ENCODE assay signal across 8 mouse cellular contexts in the genomic region with DNA sequence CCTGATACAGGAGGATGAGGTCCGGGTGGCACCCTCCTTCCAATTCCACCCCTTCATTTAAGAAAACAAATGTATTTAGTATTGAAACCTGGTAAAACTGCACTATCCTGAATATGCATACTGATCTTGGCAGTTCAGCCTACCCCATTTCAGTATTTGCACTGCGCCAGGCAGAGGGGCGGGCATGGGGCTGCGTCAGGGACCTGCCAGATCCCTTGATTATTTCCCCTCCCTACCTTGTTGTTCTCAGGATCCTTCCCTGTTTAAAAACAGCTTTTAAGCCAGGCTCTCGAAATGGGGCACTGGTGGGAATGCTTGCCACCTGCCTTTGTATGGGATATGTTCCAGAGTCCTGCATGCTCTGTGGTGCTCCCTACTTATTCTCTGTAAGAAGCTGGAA. TPM values are rescaled to one million over a fixed set of nuclear protein-coding genes. Genes with fewer than 3 reads are reported as not detected.
DNase-seq lines count a peak whose midpoint lies in the region; ATAC-seq and TF ChIP-seq lines count a peak whose summit lies in the region.

No protein-coding gene starts in this region.

- no peaks in the 10 kb centered on the region for H3K36me3 ChIP-seq in forebrain, embryonic 13.5 days (ENCODE audit: poor library complexity, severe bottlenecking)
- H3K36me3 ChIP-seq in liver, embryonic 14.5 days (replicated peaks; ENCODE audit: control insufficient read depth, insufficient read depth, low read depth) = no peaks in the 10 kb centered on the region

- TF ChIP-seq POLR2A in cerebellum, adult 2 months (IDR thresholded peaks at IDR 0.05; ENCODE audit: borderline replicate concordance, insufficient read depth, low read length) = no peak

- peak overlapping the region; percentile 93 for H3K4me2 ChIP-seq in forebrain, embryonic 13.5 days
- H3K4me2 ChIP-seq in liver, embryonic 14.5 days (ENCODE audit: low read depth) = peak overlapping the region; percentile 89

- peak; percentile 56 to 72 for DNase-seq in cerebellum, adult 2 months
- peak; percentile 3 to 4 for DNase-seq in B cell, adult 2 months
- no peak for DNase-seq in liver, embryonic 14.5 days (ENCODE audit: low read depth in 3 of 3, low spot score in 3 of 3)
- DNase-seq in right cerebral cortex, postnatal 4 days = no peak
- no peak for DNase-seq in frontal cortex, postnatal 10 days (ENCODE audit: low spot score in 2 of 2)
- no peak for DNase-seq in layer of hippocampus, postnatal 14 days (ENCODE audit: low spot score in 2 of 2)

- TF ChIP-seq EP300 in liver, embryonic 14.5 days (IDR thresholded peaks at IDR 0.05; ENCODE audit: low read depth) = no peak

- no peak for TF ChIP-seq CTCF in cerebellum, adult 2 months (IDR thresholded peaks at IDR 0.05; ENCODE audit: borderline replicate concordance, insufficient read depth, low read depth, low read length)
- no peak for TF ChIP-seq CTCF in liver, embryonic 14.5 days (IDR thresholded peaks at IDR 0.05; ENCODE audit: low read depth)

- no peaks in the 10 kb centered on the region for H3K9me3 ChIP-seq in forebrain, embryonic 13.5 days (replicated peaks)
- no peaks in the 10 kb centered on the region for H3K9me3 ChIP-seq in liver, embryonic 14.5 days (ENCODE audit: control insufficient read depth, low read length)

- H3K4me1 ChIP-seq in cerebellum, adult 2 months (ENCODE audit: control insufficient read depth, insufficient read depth, low read length) = peaks cover 26% of the 10 kb centered on the region
- H3K4me1 ChIP-seq in forebrain, embryonic 13.5 days = peaks cover 45% of the 10 kb centered on the region
- peaks cover 0 to 10% of the 10 kb centered on the region in 2 experiments; a peak in 3 of 4 replicates for H3K4me1 ChIP-seq in liver, embryonic 14.5 days (replicated peaks; ENCODE audit: control insufficient read depth in 2 of 2, insufficient read depth in 2 of 2, low read length in 1 of 2)

- 14% methylated on average over 5 of the region's 5 CpGs for WGBS in cerebellum, adult 2 months
- WGBS in forebrain, embryonic 13.5 days = 20% methylated on average over 5 of the region's 5 CpGs
- WGBS in liver, embryonic 14.5 days (ENCODE audit: insufficient replicate concordance) = 53% methylated on average over 5 of the region's 5 CpGs

- H3K4me3 ChIP-seq in cerebellum, adult 2 months (replicated peaks; ENCODE audit: insufficient read depth, low read depth, low read length) = peak overlapping the region; percentile 65
- peak overlapping the region; percentile 76 for H3K4me3 ChIP-seq in forebrain, embryonic 13.5 days
- peak overlapping the region in 1 of 2 experiments; percentile 66; a peak in 2 of 4 replicates for H3K4me3 ChIP-seq in liver, embryonic 14.5 days (ENCODE audit: insufficient read depth in 1 of 2, low read depth in 2 of 2, low read length in 2 of 2)

- peak overlapping the region; percentile 84 for H3K9ac ChIP-seq in forebrain, embryonic 13.5 days
- H3K9ac ChIP-seq in liver, embryonic 14.5 days (replicated peaks) = no peak overlapping the region

- H3K27ac ChIP-seq in cerebellum, adult 2 months (ENCODE audit: insufficient read depth, low read length) = no peak overlapping the region
- no peak overlapping the region for H3K27ac ChIP-seq in forebrain, embryonic 13.5 days
- H3K27ac ChIP-seq in liver, embryonic 14.5 days = no peak overlapping the region

- no peaks in the 10 kb centered on the region for H3K27me3 ChIP-seq in cerebellum, adult 2 months (ENCODE audit: control insufficient read depth, insufficient read depth, low read length)
- no peaks in the 10 kb centered on the region for H3K27me3 ChIP-seq in forebrain, embryonic 13.5 days
- H3K27me3 ChIP-seq in liver, embryonic 14.5 days (ENCODE audit: control insufficient read depth, insufficient read depth, low read length) = peaks cover 14% of the 10 kb centered on the region

- no peak for ATAC-seq in cerebellum, adult (ENCODE audit: insufficient number of reproducible peaks, low FRiP score, low TSS enrichment)
- ATAC-seq in forebrain, embryonic 13.5 days = no peak
- no peak for ATAC-seq in liver, embryonic 14.5 days (ENCODE audit: insufficient read depth)

RNA-seq across cellular contexts. Expression of gene Hpcal1, which starts 1.7 kb away (rescaled TPM):
- 544 TPM in 2 replicates for polyA plus RNA-seq in cerebellum, adult 2 months (2012; rRNA removed)
- 31.4 and 37.0 TPM in 2 replicates for polyA plus RNA-seq in forebrain, embryonic 13.5 days (2015; fragmentation: Nextera tagmentation; extraction: Ambion mirVana)
- 16.2 and 16.6 TPM in 2 replicates for polyA plus RNA-seq in liver, embryonic 14.5 days (2012; rRNA removed)
- 13.6 and 14.7 TPM in 2 replicates for polyA plus RNA-seq in liver, embryonic 14.5 days (2014; fragmentation: Nextera tagmentation; extraction: Ambion mirVana)
- 10 to 100 TPM; 41.1 to 45.4 TPM for total RNA-seq in layer of hippocampus, postnatal 14 days (2021)

Comparison
In these comparisons a context has a peak if more than half of its experiments do, and no peak if none do; other contexts are left out.
1. DNase-seq: peak in cerebellum, adult 2 months (2 of 2) and B cell, adult 2 months (2 of 2); none in liver, embryonic 14.5 days (0 of 3), right cerebral cortex, postnatal 4 days (single experiment), frontal cortex, postnatal 10 days (0 of 2) and layer of hippocampus, postnatal 14 days (0 of 2).
2. RNA of gene Hpcal1, which starts 1.7 kb away (polyA plus RNA-seq): 544 TPM in cerebellum, adult 2 months; 31.4 to 37.0 TPM in forebrain, embryonic 13.5 days and 13.6 to 16.6 TPM in liver, embryonic 14.5 days; every median in the first group is over 10 times any median in the second.